Mouse (Mus musculus): Measurements from ENCODE around the gene Cbfa2t3. TPM values are rescaled to one million over a fixed set of nuclear protein-coding genes. Genes with fewer than 3 reads are reported as not detected.

Cbfa2t3 gene
- polyA plus RNA-seq, 1 experiment from 2014 or later = 8.1 TPM

DNA sequence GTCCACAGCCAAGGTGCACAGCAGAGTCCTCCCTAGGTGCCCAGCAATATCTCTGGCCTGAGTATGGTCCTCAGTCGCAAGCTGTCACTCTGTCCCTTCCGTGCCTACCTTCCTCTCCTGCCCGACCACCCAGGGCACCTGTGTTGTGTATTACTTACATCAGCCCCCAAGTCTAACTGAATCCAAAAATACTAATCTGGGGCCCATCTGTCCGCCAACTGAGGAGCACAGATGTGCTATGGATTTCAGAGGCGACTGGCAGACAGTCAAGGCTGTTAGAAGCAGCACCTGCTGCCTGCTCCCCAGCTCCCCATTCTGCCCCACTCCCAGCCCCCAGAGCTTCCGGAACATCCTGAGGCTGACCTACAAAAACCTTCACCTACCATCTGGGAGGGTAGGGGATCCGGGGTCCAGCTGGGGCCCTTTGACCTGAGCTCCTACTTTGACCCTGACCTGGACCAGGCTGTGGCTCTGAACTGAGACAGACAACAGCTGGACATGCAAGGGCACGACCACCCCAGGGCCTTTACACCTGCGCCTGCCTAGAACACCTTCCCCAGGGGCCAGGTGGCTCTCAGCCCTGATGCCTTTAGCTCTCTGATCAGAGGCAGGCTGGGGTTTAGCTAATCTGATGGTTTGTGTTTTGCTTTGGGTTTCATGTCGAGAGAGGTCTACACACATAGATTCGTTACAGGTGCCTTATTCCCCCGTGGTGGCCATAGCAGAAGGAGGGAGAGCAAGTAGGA, 13.7 kb upstream of the Cbfa2t3 start:
- no peak overlapping the region for H3K4me2 ChIP-seq (ENCODE audit: low read depth, low read length)
- DNase-seq (ENCODE audit: low spot score) (no peak), ATAC-seq (ENCODE audit: low read depth) (no peak)
- WGBS = 65% methylated on average over 12 of the region's 12 CpGs
- H3K27me3 ChIP-seq (replicated peaks; ENCODE audit: control insufficient read depth, insufficient read depth, low read length) = no peaks in the 10 kb centered on the region; the same call in none of the 2 replicates
- no peak overlapping the region for H3K27ac ChIP-seq (replicated peaks; ENCODE audit: low read depth, low read length)
- no peaks in the 10 kb centered on the region for H3K36me3 ChIP-seq (ENCODE audit: control insufficient read depth, insufficient read depth, low read length)
- no peak overlapping the region for H3K9ac ChIP-seq (ENCODE audit: low read depth, low read length)
- H3K9me3 ChIP-seq (ENCODE audit: control insufficient read depth, low read length) = no peaks in the 10 kb centered on the region
- no peak overlapping the region for H3K4me3 ChIP-seq (ENCODE audit: low read depth, low read length)
- no peaks in the 10 kb centered on the region for H3K4me1 ChIP-seq (ENCODE audit: control insufficient read depth, insufficient read depth, low read length)

DNA sequence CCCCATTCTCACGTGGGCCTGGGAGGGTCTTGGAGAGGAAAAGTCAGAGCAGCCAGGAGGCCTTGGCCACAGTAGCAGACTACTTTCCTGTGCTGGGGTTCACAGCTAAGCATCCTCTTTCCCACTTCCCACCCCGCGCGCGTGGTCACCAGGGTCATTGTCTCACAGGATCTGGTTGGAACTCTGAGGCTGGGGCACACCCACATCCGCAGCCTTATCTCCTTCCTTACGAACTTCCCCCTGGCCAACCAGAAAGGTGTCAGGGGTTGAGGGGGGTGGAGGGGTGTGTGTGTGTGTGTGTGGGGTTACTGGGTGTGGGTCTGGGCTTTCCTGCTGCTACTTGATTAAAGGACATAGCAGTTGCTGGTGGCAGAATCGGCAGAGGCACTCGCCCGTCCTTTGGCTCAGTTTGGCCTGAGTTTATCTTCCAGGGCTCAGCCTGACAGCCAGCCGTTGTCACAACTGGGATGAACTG, 13.0 kb upstream of the Cbfa2t3 start:
- 74% methylated on average over 10 of the region's 11 CpGs for WGBS
- ATAC-seq (ENCODE audit: low read depth) = no peak
- H3K4me3 ChIP-seq (ENCODE audit: low read depth, low read length) = no peak overlapping the region
- no peak overlapping the region for H3K4me2 ChIP-seq (ENCODE audit: low read depth, low read length)
- no peaks in the 10 kb centered on the region for H3K36me3 ChIP-seq (ENCODE audit: control insufficient read depth, insufficient read depth, low read length)
- H3K9ac ChIP-seq (ENCODE audit: low read depth, low read length) = no peak overlapping the region
- H3K27me3 ChIP-seq (replicated peaks; ENCODE audit: control insufficient read depth, insufficient read depth, low read length) = no peaks in the 10 kb centered on the region; the same call in none of the 2 replicates
- DNase-seq (ENCODE audit: low spot score) = no peak
- H3K27ac ChIP-seq (replicated peaks; ENCODE audit: low read depth, low read length) = no peak overlapping the region
- no peaks in the 10 kb centered on the region for H3K4me1 ChIP-seq (ENCODE audit: control insufficient read depth, insufficient read depth, low read length)
- no peaks in the 10 kb centered on the region for H3K9me3 ChIP-seq (ENCODE audit: control insufficient read depth, low read length)

DNA sequence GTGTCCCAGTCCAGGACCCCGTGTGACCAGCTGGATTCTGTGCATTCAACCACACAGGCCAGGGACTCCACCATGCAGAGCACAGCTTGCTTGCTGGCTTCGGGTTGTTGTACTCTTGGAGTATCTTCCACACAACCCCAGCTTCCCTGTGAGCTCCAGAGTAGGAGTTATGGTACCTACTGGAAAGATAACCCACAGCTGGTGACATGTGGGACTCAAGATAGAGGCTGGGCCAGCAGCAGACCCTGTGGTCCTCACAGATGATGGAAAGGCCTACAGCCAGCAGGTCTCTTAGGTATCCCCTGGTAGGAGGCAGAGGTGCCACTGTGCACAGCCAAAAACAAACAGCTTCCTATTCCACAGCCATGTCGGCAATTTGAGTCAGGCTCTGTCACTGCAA, 12.6 kb upstream of the Cbfa2t3 start:
- H3K4me2 ChIP-seq (ENCODE audit: low read depth, low read length) = no peak overlapping the region
- H3K27me3 ChIP-seq (replicated peaks; ENCODE audit: control insufficient read depth, insufficient read depth, low read length) = no peaks in the 10 kb centered on the region; the same call in none of the 2 replicates
- no peaks in the 10 kb centered on the region for H3K4me1 ChIP-seq (ENCODE audit: control insufficient read depth, insufficient read depth, low read length)
- DNase-seq (ENCODE audit: low spot score) (no peak), ATAC-seq (ENCODE audit: low read depth) (no peak)
- no peaks in the 10 kb centered on the region for H3K36me3 ChIP-seq (ENCODE audit: control insufficient read depth, insufficient read depth, low read length)
- no peak overlapping the region for H3K27ac ChIP-seq (replicated peaks; ENCODE audit: low read depth, low read length)
- WGBS = 84% methylated on average over 3 of the region's 3 CpGs
- no peaks in the 10 kb centered on the region for H3K9me3 ChIP-seq (ENCODE audit: control insufficient read depth, low read length)
- H3K9ac ChIP-seq (ENCODE audit: low read depth, low read length) = no peak overlapping the region
- H3K4me3 ChIP-seq (ENCODE audit: low read depth, low read length) = no peak overlapping the region

DNA sequence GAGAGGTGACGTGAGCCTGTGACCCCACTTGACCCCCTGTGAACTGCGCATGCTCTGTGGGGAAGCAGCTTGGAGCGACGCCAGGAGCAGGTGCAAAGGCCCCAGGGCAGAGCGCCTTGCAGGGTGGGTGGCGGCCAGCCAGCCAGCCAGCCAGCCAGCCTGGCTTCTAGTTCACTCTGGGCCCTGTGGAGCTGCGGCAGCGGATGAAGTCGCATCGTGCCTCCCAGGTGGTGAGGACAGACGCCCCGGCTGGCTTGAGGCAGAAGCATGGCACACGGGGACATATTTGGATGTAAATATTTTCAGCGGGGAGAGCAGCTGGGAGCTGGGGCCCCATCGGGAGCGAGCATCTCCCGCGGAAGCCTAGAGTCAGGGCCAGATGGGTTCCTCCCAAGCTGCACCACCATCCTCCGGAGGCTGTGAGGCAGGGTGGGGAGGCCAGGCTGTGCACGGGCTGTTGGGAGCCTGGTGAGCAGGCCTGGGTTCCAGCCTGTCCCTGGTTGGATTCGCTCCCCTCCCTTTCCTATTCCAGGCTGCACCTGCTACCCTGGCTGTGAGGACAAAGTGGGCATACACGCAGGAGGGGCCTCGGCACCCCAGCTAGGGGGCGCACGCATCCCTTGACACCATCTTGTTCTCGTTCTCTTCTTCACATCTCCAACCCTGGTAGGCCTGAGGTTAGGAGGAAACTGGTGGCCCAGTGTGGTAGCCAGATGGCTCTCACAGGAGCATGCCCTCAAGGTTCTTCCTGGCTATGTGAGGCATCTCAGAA, 10.6 kb upstream of the Cbfa2t3 start:
- ATAC-seq (ENCODE audit: low read depth) = peak; percentile 71
- H3K27ac ChIP-seq (replicated peaks; ENCODE audit: low read depth, low read length) = no peak overlapping the region
- peak; percentile 31 for DNase-seq (ENCODE audit: low spot score)
- no peak overlapping the region for H3K4me3 ChIP-seq (ENCODE audit: low read depth, low read length)
- no peaks in the 10 kb centered on the region; the same call in none of the 2 replicates for H3K27me3 ChIP-seq (replicated peaks; ENCODE audit: control insufficient read depth, insufficient read depth, low read length)
- no peak overlapping the region for H3K4me2 ChIP-seq (ENCODE audit: low read depth, low read length)
- no peak overlapping the region for H3K9ac ChIP-seq (ENCODE audit: low read depth, low read length)
- no peaks in the 10 kb centered on the region for H3K36me3 ChIP-seq (ENCODE audit: control insufficient read depth, insufficient read depth, low read length)
- 0 out of 2 replicates have a peak, but pooled peaks cover 3% of the 10 kb centered on the region for H3K4me1 ChIP-seq (ENCODE audit: control insufficient read depth, insufficient read depth, low read length)
- WGBS = 38% methylated on average over 25 of the region's 26 CpGs
- H3K9me3 ChIP-seq (ENCODE audit: control insufficient read depth, low read length) = no peaks in the 10 kb centered on the region

DNA sequence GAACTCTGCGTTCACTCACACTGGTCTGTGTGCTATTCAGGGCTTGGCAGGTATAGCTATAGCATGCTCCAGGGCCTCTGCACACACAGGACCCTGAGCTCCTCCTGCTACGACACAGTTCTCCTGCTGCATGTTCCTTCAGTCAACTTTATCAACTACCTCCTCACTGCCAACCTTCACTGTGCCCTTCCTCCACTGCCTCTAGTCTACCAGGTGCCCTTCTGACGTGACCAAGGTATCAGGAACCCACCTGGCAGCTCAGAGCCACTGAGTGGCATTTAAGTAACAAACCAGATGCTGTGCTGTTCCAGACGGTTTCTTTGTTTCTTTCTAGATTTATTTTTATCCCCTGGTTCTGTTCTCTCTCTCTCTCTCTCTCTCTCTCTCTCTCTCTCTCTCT, 8.3 kb upstream of the Cbfa2t3 start:
- Histone ChIP-seq H3K4me2 (ENCODE audit: low read depth, low read length) (no peak overlapping the region), H3K9me3 (ENCODE audit: control insufficient read depth, low read length) (no peaks in the 10 kb centered on the region), H3K4me1 (ENCODE audit: control insufficient read depth, insufficient read depth, low read length) (0 out of 2 replicates have a peak, but pooled peaks cover 3% of the 10 kb centered on the region), H3K9ac (ENCODE audit: low read depth, low read length) (no peak overlapping the region), H3K27ac (replicated peaks; ENCODE audit: low read depth, low read length) (no peak overlapping the region), H3K36me3 (ENCODE audit: control insufficient read depth, insufficient read depth, low read length) (no peaks in the 10 kb centered on the region), H3K27me3 (replicated peaks; ENCODE audit: control insufficient read depth, insufficient read depth, low read length) (no peaks in the 10 kb centered on the region; the same call in none of the 2 replicates), H3K4me3 (ENCODE audit: low read depth, low read length) (no peak overlapping the region)
- 57% methylated on average over 4 of the region's 4 CpGs for WGBS
- DNase-seq (ENCODE audit: low spot score) = no peak
- no peak for ATAC-seq (ENCODE audit: low read depth)

DNA sequence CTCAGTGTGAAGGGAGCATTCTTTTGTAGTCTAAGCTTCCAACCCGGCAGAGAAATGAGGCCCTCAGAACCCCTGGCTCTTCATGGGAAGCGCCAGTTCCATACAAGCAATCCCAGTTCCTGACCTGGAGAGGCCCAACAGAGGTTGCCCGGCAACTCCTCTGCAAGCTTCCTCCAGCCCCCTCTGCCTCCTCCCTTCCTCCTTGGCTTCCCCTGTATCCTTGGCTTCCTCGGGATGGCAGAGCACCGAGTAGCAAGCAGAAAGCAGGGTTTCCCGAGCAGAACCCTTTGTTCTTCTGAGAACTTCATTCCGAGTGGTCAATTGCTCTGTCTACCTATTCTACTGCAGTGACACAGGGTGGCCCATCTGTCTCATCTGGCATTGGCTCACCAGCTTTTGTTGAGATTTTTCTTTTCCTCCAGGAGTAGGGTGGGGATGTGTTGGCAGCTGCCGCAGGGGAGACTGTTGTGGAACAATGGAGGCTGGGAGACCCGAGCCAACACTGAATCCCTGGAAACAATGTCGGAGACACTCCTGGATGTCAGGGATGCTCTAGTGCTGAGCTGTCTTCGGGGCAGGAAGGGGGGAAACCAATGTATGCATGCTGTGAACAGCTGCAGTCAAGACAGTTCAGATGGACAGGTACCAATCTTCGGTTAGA, 7.1 kb upstream of the Cbfa2t3 start:
- no peak overlapping the region for H3K27ac ChIP-seq (replicated peaks; ENCODE audit: low read depth, low read length)
- 53% methylated on average over 12 of the region's 12 CpGs for WGBS
- no peak overlapping the region for H3K4me2 ChIP-seq (ENCODE audit: low read depth, low read length)
- no peaks in the 10 kb centered on the region for H3K9me3 ChIP-seq (ENCODE audit: control insufficient read depth, low read length)
- H3K27me3 ChIP-seq (replicated peaks; ENCODE audit: control insufficient read depth, insufficient read depth, low read length) = no peaks in the 10 kb centered on the region; the same call in none of the 2 replicates
- ATAC-seq (ENCODE audit: low read depth) (no peak), DNase-seq (ENCODE audit: low spot score) (no peak)
- 0 out of 2 replicates have a peak, but pooled peaks cover 3% of the 10 kb centered on the region for H3K4me1 ChIP-seq (ENCODE audit: control insufficient read depth, insufficient read depth, low read length)
- H3K4me3 ChIP-seq (ENCODE audit: low read depth, low read length) = no peak overlapping the region
- H3K9ac ChIP-seq (ENCODE audit: low read depth, low read length) = no peak overlapping the region
- no peaks in the 10 kb centered on the region for H3K36me3 ChIP-seq (ENCODE audit: control insufficient read depth, insufficient read depth, low read length)

DNA sequence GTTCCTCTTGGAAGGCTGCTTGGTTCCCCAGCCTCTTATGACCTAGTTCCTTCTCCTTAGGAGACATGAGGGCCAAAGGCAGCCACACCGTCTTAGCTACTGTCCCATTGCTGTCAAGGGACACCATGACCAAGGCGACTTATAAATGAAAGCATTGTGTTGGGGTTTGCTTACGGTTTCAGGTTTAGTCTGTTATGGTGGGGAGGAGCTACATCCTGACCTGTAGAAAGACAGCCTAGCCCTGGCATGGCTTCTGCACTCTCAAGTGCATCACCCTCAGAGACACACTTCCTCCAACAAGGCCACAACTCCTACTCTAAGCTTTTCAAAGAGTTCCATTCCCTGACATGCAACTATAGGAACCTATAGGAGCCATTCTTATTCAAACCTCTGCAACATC, 5.7 kb upstream of the Cbfa2t3 start:
- Histone ChIP-seq H3K9me3 (ENCODE audit: control insufficient read depth, low read length) (no peaks in the 10 kb centered on the region), H3K4me1 (ENCODE audit: control insufficient read depth, insufficient read depth, low read length) (0 out of 2 replicates have a peak, but pooled peaks cover 3% of the 10 kb centered on the region), H3K36me3 (ENCODE audit: control insufficient read depth, insufficient read depth, low read length) (no peaks in the 10 kb centered on the region), H3K9ac (ENCODE audit: low read depth, low read length) (no peak overlapping the region), H3K27me3 (replicated peaks; ENCODE audit: control insufficient read depth, insufficient read depth, low read length) (no peaks in the 10 kb centered on the region; the same call in 1 of the 2 replicates), H3K4me2 (ENCODE audit: low read depth, low read length) (no peak overlapping the region), H3K27ac (replicated peaks; ENCODE audit: low read depth, low read length) (no peak overlapping the region), H3K4me3 (ENCODE audit: low read depth, low read length) (no peak overlapping the region)
- DNase-seq (ENCODE audit: low spot score) (no peak), ATAC-seq (ENCODE audit: low read depth) (no peak)
- 69% methylated on average over 3 of the region's 3 CpGs for WGBS

DNA sequence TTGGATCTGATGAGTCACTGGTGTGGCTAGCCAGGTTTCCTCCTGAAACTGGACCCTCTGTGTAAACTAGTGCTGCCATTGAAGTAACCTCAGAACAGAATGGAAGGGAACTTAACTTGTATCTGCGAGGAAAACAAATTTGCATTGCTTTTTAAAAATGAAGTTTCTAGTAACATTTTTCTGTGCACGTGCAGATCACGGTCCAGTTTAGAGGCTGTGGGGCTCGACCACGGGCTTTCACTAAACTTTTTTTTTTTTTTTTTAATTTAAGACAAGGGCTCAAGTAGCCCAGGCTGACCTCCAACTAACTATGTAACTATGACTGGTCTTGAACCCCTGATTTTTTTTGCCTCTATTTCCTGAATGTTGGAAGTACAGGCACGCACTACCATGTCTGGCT, 4.0 kb upstream of the Cbfa2t3 start:
- Histone ChIP-seq H3K4me1 (ENCODE audit: control insufficient read depth, insufficient read depth, low read length) (0 out of 2 replicates have a peak, but pooled peaks cover 3% of the 10 kb centered on the region), H3K27me3 (replicated peaks; ENCODE audit: control insufficient read depth, insufficient read depth, low read length) (no peaks in the 10 kb centered on the region; the same call in 1 of the 2 replicates), H3K4me2 (ENCODE audit: low read depth, low read length) (no peak overlapping the region), H3K36me3 (ENCODE audit: control insufficient read depth, insufficient read depth, low read length) (no peaks in the 10 kb centered on the region), H3K9me3 (ENCODE audit: control insufficient read depth, low read length) (no peaks in the 10 kb centered on the region), H3K4me3 (ENCODE audit: low read depth, low read length) (no peak overlapping the region), H3K27ac (replicated peaks; ENCODE audit: low read depth, low read length) (no peak overlapping the region), H3K9ac (ENCODE audit: low read depth, low read length) (no peak overlapping the region)
- 78% methylated on average over 6 of the region's 6 CpGs for WGBS
- ATAC-seq (ENCODE audit: low read depth) (no peak), DNase-seq (ENCODE audit: low spot score) (no peak)
